Mouse (Mus musculus) monocyte, adult 2 months (primary cell): ENCODE data around the gene Rap1gap2.
A peak's percentile ranks its signal among the peaks of the same experiment; 100 is the strongest.
"Not testable (repeated sequence)": the region's sequence is repeated elsewhere in the genome, so short reads cannot be mapped to it uniquely, and the experiment has no call there.

Experiments used
- DNase-seq, 2 experiments: peaks; one replicate each; pipeline ENCODE4 v3.0.0; 2022; ENCODE audit warnings: low spot score in 2 of 2, low read depth in 1 of 2

Rap1gap2 gene

DNA sequence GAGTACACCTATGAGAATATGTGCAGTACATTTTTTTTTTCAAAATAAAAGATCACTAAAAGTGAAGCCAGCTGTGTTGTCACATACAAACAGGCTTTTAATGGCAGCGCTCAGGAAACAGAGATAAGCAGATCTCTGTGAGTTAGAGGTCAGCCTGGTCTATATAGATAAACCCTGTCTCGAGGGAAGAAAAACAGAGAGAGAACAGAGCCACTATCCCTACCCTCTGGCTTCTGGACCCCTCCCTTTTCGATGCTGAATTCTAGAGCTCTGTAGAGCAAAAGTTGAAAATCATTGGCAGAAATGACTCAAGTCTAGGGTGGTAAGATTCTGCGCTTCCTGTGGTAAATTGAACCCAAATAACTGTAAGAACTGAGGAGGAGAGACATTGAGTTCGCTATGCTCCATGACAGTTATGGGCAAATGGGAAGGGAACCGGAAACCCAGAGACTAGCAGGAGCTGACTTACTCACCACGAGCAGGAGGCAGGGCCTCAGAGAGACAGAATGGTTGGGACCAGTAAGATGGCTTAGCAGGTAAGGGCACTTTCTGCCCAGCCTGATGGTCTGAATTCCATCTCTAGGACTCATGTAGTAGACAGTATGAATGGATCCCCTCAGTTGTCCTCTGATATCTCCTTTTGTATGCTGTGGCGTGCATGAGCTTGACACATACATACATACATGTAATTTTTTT lies 11.4 kb upstream of the Rap1gap2 start:
- no peak for DNase-seq

DNA sequence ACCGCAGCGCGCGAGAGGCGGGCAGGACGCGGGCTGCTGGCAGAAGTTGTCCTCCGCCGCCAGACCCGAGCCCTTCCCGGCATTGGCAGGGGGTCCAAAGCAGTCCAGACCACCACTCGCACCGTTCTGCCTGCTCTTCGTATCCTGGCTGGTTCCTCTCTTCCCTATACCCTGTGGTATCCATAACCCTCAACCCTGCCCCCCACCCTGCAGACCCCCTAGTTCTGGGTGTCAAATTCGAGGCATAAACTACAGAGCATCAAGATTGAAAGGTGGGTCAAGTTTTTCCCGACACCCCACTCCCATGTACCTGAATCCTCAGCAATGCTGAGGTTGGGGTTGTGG lies 9.2 kb upstream of the Rap1gap2 start:
- DNase-seq = no peak

DNA sequence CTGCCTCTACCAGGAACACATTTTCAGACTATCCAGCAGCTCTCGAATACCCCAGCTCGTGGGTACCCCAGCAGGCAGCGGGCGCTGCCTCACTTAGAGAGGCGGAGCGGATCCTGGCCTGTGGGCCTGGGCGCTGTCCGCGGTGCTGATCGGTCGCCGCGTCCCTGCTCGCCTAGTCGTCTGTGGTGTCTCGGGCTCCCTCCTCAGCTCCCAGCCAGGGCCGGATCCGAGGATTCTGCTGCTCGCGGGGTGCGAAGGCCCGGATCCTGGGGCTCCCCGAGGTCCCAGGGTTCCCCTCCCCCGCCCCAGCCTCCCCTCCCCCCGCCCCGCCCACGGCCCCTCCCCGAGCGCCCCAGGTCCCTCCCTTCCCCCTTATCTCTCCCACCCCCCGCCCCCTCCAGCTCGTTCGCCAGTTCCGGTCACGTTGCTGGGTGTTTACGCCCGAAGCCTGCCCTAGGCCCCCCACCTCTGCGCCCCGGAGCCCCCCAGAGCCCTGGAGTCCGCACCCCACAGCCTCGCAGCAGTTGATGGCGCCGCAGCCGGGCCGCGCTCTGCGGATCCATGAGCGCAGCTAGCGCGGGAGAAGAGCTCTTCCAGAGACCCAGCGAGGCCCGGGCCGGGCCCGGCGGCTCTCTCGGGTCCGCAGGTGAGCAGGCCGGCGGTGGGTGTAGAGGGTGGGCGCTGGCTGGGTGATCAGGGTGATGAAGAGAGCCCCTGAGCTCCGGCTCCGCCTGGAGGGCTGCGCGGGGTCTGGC lies 8.7 kb upstream of the Rap1gap2 start, which contains the start of gene Ccdc92b:
TSS of gene Ccdc92b (plus strand) at position 405 of the 755 bp plus-strand sequence.
- peak in 1 of 2 experiments; percentile 45 for DNase-seq

DNA sequence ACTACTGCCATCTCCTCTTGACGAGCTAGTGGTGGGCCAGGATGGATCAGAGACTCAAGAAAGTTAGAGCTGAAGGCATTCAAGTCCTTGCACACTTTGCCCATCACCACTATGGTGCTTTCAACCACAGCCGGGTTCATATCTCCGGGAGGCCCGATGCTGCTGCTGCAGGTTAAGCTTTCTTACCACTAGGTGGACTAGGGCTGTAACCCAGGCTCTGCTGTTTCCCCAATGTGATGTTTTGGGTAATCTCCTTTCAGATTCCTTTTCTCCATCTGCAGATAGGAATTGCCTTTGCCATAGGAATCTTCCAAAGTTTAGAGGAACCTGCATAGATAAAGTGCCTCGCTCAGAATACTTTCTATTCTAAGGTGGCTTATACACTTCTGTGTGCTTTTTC lies 4.9 kb upstream of the Rap1gap2 start:
- no peak for DNase-seq

DNA sequence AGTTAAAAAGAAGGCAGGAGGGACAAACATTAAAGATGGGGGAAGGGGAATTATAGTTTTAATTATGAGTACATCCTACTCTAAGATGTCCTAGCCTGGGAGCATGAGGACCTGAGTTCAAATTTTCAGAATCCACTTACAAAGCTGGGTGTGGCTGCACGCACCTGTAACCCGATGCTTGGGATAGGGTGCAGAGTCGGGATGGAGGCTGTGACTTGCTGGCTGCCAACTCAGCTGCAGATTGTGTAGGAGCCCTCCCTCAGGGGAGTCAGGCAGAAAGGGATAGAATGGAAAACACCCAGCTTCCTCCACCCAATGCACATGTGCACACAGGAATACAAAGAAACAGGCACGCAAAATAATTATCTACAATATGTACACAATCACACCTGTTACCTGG lies 2.7 kb upstream of the Rap1gap2 start:
- no peak for DNase-seq

DNA sequence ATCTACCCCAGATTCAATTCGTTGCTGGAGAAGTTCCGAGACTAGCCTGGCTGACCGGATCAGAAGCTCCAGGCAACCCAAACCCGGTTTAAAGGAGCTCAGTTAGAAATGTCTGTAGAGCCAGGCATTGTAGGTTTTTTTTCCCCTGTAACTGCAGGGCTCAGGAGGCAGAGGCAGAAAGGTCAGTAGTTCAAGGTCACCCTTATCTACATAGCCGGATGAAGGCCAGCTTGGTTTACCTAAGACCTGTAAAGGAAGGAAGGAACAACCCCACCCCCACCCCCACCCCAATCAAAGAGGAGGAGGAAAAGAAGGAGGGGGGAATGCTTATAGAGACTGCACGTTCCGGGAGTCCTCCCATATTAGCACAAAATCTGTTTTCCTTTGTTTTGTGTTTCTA lies 722 bp upstream of the Rap1gap2 start:
- DNase-seq = no peak

DNA sequence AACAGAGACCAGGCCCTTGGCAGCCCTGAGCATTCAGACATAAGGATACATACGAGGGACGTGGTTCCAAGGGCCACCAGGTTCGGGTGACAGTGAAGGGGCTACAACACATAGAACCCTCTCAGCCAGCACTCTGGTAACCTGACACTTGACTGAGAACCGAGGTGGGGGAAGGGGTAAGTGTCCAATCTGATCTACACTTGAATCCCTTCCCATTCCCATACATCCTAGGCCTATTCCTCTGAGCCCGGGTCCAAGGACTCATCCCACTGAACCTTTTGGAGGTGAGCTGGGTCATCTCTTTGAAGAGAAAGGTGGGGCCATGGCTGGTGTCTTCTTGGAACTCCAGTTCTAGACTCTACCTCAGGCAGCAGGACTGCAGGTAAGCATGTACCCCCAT lies 647 bp downstream of the Rap1gap2 start:
- no peak for DNase-seq

DNA sequence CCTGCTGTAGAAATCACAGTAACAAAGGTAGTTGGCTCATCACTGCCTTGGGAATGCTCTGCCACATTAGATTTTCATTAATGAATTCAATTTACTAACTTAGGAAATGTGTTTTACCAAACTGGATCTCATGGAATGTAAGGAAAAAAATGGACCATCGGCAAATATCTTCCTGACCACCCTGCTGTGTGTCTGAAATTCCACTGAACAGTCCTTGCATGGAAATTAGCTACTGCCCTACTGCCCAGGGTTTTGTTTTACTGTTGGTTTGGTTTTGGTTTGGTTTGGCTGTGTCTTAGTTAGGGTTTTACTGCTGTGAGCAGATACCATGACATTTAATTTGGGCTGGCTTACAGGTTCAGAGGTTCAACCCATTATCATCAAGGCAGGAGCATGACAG lies 8.4 kb downstream of the Rap1gap2 start:
- DNase-seq = no peak

DNA sequence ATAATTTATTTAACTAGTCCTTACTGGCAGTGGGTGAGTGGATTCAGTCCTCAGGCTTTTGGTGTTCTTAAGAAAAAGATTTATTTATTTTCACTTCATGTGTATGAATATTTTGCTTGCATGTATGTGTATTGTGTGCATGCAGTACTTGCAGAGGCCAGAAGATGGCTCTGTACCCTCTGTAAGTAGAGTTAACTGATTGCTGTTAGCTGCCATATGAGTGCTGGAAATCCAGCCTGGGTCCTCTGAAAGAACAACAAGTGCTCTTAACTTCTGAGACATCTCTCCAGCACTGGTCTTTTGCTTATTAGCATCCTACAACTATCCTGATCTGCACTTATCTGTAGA lies 12.8 kb downstream of the Rap1gap2 start:
- no peak for DNase-seq

DNA sequence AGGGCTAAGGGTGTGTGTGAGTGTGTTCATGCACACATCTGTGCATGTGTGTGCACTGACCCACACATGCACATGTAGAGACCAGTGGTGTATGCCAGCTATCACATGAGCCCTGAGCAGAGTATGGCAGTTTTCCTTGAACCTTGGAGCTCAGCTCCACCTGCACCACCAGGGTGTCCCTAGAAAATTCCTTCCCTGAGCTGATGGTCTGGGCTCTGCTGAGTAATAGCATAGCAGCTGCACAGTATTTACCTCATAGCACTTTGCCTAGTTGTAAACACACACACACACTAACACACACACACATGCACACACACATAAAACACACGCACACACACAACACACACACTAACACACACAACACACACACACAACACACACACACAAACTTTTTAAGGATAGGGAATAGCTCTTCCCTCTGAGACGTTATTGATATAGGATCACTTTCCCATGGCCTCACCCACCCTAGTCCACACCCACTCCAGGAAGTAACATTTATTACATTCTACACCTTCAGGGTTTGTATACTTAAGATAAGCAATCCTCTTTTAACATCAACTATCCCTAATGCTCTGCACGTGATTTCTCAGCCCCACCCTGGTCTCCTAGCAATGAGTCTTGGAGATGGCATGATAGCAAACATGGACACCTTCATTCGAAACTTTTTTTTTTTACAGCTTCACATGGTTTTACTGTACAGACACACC lies 13.3 kb downstream of the Rap1gap2 start:
- no peak for DNase-seq

DNA sequence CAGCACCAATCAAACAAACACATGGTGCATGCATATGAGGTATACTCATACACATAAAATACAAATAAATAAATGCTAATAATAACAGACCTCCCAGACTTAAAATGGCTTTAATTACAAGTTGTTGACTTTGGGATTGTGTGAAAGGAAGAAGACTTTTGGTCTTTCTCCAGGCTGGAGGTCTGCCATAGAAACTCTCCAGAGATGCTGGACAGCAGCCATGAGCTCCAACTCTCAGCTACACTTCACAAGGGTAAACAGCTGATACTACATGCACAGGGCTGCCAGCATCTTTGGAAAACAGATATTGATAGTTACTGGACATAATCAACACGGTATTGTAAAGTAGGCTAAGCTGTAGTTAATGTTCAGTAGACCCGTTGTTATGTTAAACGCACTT lies 18.5 kb downstream of the Rap1gap2 start:
- DNase-seq = no peak

DNA sequence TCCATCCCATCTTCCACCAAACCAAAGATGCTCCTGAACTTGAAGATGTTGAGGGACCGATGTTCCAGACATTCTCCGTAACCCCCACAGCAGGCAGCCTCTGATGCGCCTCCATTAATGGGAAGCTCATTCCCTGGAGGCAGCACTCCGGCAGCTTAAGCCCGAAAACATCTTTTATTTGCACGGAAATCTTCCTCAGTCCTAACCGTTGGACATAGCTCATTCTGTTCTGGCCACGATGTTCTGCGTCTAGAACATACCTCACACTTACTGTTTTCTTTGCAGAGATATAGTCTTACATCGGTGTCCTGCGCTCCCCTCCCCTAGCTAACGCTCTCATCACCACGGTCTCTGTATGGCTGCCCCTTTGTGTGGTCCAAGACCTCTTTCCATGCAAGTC lies 20.0 kb downstream of the Rap1gap2 start:
- no peak for DNase-seq

DNA sequence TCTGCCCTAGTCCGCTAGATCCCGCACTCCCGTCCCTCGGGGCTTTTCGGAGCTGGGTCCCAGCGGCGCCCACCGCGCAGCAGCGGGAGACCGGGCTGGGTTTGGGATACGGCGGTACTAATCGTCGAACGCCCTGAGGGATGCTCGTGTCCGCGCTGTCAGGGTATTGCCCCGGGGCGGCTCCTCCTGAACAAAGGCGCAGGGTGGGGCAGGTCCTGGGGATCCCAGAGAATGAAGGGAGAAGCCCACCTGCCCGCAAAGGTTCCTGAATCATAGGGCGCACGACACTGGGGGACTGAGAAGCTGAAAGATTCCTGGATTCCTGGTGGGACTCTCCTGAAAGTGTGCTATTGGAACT lies 20.5 kb downstream of the Rap1gap2 start:
- DNase-seq = no peak

DNA sequence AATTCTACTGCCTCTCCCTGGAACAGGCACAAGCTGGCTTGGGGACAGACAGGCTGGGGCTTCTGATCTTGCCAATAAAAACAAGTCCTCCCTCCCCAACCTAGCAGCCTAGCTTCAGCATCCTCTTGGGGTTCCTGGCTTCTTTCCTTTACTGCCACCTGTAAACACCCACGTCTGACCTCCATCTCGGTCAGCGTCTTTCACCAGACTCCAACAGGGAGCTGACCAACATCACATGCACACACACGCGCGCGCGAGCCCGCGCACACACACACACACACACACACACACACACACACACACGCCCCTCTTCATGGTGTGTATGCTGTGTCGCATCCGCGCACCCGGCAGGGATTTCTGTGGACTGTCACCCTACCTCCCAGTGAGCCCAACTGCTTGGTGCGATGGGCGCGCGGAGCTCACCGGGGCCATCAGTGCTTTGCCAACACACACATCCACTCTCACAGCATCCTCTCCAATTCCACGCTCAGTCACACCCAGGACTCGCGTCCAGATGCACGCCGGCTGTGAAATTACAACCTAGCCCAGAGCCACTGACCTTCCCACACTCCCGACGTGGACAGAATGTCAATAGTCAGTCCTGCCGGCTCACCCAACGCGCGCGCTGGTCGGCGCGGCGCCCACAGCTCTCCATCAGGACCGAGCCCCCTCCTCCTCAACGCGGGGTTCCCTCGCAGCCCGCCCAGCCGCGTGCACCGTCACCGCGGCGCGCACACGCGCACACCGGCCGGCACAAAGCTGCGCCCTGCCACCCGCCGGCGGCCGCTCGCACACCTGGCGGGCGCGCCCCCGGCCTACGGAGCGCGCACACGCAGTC lies 21.1 kb downstream of the Rap1gap2 start:
- DNase-seq = no peak

DNA sequence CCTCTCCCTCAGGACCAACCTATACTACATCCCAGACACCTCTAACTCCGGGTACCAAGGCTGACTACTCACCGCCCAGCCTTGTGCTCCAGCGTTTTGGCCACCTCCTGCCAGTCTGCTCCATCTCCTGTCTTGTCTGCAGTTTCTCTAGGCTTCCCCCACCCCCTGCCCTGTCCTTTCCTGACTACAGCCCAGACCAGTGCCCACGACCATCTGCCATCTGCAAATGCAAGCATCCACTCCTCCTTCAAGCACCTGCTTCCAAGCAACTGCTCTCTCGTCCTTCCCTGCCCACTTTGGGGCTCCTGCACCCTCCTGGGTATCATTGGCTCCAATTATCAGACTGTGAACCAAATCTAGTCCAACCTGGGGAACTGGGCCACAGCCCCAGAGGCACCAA lies 24.3 kb downstream of the Rap1gap2 start:
- no peak for DNase-seq

DNA sequence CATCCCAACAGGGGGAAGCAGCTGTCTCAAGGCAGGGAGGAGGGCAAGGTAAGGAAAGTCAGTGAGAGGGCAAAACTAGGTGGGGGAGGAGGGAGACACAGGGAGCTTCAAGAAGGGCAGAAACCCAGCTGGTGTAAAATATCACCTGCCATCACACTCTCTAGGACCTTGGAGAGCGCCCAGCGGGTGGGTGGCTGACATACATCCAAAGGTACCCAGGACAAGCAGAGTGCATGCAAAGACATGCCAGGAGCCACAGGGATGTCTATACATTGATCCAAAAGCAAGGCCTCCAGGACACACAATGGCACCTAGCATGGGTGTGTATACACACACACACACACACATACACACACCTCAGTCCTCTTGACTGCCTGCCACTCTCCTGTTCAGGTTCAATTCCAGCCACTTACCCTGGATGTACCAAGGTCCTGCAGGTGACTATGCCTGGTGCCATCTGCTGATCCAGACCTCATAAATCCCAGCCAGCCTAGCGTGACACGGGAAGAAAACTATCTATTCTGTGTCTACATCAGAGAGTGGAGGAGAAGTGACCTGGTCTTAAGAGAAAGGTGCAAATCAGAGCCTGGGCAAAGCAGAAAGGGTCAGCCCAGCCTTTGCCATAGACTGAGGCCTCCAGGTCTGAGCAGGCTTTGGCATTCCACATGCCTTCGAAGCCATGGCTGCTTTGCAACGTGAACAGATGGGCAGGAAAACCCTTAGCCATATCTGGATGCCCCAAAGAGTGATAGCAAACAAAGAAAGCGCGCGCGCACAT lies 25.6 kb downstream of the Rap1gap2 start:
- DNase-seq = no peak

DNA sequence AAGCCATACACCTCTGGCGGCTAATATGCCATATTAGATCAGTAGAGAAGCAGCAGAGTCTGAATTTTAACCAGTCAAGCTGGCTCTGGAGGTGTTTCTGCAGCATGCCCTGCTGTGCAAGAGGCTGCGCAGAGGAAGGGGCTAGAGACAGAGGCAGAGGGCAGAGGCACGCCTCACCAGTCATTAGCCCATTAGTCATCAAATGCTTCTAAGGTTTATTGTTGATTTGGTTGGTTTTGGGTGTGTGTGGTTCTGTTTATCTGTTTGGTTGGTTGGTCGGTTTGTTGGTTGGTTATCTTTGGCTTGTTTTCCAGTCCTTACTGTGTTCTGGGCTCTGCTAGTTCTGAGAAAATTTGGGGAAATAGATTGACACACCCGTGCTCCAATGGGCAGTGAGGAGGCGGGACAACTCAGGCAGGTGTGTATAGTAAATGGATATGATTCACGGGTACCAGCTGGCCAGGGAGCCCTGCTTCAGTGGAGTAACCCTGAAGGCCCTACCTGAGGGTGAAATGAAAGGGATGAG lies 26.8 kb downstream of the Rap1gap2 start:
- DNase-seq = no peak

DNA sequence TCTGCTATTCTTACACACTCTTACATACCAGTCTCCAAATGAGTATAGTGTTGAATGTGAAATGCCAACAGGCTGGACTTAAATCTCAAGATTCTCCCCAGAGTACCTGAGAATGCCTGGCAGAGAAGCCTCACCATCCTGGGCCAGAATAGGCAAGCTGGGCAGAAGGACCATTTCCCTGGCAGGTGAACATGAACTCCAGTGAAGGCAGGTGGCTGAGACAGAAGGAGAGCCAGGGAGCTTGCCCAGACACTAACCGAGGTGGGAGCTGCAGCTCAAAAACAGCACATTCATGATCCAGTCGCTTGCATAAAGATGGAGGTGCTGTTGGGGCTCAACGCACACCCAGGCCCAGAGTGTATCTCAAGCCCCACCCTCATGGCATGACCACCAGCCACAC lies 28.3 kb downstream of the Rap1gap2 start:
- DNase-seq = no peak

DNA sequence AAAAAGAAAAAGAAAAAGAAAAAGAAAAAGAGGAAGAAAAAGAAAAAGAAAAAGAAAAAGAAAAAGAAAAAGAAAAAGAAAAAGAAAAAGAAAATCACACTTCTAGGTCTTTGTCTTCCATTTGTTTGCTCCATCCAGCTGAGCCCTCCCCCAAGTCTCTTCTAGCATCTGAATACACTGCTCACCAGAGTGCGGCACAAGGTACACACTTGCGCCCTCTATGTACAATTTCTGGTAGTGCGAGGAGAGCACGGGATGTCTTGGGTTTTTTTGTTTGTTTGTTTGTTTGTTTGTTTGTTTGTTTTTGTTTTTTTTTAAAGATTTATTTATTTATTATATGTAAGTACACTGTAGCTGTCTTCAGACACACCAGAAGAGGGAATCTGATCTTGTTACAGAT lies 29.4 kb downstream of the Rap1gap2 start:
- not testable (repeated sequence) for DNase-seq

DNA sequence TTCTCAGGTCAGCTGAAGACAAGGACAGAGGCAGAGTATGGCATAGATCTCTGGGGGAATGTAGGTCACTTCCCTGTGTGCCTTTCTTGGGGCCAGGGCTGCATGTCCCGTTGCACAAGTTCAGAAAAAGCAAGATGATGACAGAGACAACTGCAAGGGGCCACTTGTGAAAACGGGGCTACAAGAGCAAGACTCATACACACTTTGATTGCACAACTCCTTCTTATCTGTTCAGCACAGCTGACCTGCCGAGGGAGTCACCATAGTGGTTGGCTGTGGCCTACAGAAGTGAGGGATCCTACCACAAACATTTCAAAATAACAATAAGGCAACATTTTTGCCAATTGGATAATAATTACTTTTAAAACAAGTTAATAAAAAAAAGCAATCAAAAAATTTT lies 33.6 kb downstream of the Rap1gap2 start:
- peak in 1 of 2 experiments; percentile 31 for DNase-seq

DNA sequence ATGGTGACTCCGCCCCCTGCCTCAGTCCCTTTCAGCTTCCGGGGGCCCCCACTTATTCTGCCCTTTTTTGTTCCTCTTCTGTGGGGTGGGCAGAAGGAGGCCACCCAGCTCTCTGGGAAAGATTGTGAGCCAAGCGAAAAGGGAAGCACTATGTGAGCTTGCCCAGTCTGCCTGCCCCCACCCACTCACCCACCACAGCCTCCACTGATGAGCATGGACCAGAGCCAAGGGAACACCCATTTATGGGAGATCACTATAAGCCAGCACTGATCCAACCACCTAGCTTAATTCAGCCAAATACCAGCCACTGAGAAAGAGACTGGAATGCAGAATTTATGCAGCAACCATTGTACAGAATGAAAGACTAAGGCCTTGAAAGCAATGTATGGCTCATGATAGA lies 34.8 kb downstream of the Rap1gap2 start:
- peak; percentile 69 to 76 for DNase-seq
